Mouse (Mus musculus) brain, embryonic 18.5 days (tissue): ENCODE data around the gene Osbpl6.

Experiments used
- DNase-seq: peaks from one replicate; pipeline ENCODE4 v3.0.0-alpha.2; 2012; ENCODE audit warnings: low read depth, low spot score

The Osbpl6 gene

GRCm38 (mm10) chr2:76498891-76499290 lies 92.6 kb downstream of the Osbpl6 start:
- DNase-seq: no peak

DNA sequence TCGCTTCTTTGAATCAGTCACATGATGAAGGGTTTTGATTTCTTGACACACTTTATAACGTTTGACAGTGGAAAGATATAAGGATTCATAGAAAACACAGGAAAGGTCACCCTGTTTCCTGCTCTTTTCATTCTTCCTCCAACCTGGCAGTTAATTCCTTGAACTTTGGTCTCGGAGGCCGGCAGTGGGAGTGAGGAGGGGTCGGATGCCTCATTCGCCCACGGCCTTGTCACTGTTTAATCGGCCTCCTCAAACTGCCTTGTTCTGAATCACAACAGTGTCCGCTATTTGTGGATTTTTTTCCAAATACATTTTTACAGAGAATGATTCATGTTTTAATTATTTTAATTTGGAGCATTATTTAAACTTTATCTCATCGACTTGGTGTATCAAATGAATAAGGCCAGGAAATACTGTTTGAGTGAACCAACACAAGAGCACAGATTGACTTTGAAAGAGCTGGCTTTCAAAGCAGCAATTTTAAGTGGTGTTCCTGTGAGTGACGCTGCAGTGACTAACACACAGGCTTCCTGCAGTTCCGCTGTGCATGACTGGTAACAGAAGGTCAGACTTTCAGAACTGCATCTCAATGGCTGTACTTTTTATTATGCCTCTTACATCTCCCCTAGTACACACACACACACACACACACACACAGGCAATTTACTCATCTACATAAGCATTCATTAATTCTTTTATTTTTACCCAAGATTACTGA lies 98.0 kb downstream of the Osbpl6 start:
- DNase-seq: no peak

DNA sequence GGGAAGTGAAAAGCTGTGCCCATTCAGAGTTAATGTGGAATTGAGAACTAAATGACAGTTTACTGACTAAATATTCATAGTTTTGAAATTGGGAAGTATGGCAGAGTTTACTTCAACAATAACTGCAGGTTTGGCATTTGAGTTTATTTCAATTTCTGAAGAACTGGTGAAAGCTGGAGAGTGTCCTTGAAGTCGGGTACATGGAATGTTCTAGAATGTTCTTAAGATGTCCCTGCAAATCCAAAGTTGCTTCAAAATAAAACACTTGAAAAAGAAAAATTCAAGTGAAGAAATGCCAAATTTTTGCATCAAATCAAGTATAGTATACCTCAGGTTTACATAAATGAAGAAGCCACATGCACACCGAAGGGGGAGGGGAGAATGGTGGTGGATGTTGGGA lies 98.7 kb downstream of the Osbpl6 start:
- DNase-seq: no peak

GRCm38 (mm10) chr2:76511281-76511721 lies 105.0 kb downstream of the Osbpl6 start:
- DNase-seq: no peak

DNA sequence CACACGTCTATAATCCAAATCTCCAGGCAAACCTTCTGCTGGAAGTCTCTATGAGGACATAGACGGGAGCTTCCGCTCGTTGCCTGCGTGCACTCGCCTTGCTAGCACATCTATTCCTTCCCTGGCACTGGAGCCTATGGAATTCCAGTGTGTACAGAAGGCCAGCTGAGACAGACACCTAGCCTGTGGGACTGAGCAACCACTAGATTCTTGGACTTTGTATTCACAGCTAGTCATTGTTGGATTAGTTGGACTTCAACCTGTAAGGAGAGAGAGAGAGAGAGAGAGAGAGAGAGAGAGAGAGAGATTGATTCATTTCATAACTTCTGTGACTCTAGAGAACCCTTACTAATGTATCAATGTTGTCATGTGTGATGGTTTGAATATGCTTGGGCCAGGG lies 105.8 kb downstream of the Osbpl6 start:
- DNase-seq: no peak

- no peak for DNase-seq
These were observed 106.6 kb downstream of the Osbpl6 start for GRCm38 (mm10) chr2:76512888-76513287.

- no peak for DNase-seq
These were observed 107.0 kb downstream of the Osbpl6 start for GRCm38 (mm10) chr2:76513296-76513695.

- DNase-seq: no peak
These were observed 111.2 kb downstream of the Osbpl6 start for GRCm38 (mm10) chr2:76517471-76517870.

DNA sequence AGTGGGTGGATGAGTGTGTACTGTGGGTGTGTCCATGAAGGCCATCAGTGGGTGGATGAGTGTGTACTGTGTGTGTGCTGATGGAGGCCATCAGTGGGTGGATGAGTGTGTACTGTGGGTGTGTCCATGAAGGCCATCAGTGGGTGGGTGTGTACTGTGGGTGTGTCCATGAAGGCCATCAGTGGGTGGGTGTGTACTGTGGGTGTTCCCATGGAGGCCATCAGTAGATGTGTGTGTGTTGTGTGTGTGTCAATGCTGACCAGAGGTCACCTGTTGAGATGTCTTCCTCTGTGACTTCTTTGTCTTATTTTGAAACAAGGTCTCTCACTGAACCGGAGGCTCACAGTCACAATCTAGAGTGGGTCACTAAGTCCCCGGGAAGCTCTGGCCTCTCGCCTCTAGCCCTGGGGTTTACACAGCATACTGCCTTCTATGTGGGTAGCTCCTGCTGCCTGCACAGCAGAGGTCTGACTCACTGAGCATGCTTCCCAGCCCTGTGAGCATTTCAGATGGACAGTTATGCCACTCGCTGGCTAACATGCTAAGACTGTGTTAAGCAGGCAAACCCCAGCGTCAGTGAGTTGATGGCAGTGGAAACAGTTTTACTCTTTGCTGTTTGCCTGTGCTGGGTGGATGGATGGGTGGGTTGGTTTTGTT lies 112.2 kb downstream of the Osbpl6 start:
- no peak for DNase-seq

- no peak for DNase-seq
These were observed 115.3 kb downstream of the Osbpl6 start for GRCm38 (mm10) chr2:76521585-76521984.

- no peak for DNase-seq
These were observed 118.1 kb downstream of the Osbpl6 start for GRCm38 (mm10) chr2:76524451-76524850.

- DNase-seq: no peak
These were observed 119.3 kb downstream of the Osbpl6 start for GRCm38 (mm10) chr2:76525645-76526044.

GRCm38 (mm10) chr2:76532490-76533126 lies 126.3 kb downstream of the Osbpl6 start:
- no peak for DNase-seq

GRCm38 (mm10) chr2:76534932-76535331 lies 128.6 kb downstream of the Osbpl6 start:
- no peak for DNase-seq

- DNase-seq: no peak
These were observed 135.6 kb downstream of the Osbpl6 start for GRCm38 (mm10) chr2:76541900-76542299.

GRCm38 (mm10) chr2:76542921-76543320 lies 136.6 kb downstream of the Osbpl6 start:
- no peak for DNase-seq

GRCm38 (mm10) chr2:76545539-76545938 lies 139.2 kb downstream of the Osbpl6 start:
- no peak for DNase-seq

DNA sequence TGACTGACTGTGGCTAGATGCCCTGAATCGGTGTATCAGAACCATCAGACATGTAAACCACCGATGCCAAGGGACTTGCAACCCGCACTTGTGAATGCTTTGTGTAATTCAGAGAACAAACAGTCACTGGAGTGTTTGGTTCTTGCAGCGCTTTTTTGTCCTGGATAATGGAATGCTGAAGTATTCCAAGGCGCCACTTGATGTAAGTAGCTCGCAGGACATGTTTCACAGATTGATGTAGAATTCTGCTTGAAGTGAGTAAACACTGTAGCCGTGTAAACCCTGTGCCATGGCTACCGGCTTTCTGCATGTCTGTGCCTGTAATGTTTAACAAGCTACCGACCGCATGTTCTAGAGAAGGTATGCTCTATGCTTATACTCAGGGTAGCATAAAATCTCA lies 141.9 kb downstream of the Osbpl6 start:
- no peak for DNase-seq

DNA sequence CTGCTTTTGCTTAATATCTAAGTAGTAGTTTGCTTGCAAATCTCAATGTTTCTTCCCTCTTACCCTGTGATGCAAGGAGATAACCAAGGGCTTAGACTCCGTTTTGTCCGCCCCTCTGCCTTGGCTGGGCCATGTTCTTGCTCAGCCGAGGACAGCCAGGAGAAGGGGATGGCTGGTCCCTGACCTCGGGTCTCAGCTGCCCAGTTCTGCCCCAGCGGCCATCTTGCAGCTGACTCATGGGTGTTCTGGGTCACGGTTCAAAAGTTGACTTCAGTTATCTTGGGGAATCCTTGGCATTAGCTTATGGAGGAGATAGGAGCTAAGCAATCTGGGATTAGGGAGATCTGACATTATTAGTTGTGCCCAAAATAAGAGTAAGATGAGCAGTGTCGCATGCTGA lies 142.5 kb downstream of the Osbpl6 start:
- DNase-seq: no peak

- no peak for DNase-seq
These were observed 143.0 kb downstream of the Osbpl6 start for GRCm38 (mm10) chr2:76549316-76549715.

DNA sequence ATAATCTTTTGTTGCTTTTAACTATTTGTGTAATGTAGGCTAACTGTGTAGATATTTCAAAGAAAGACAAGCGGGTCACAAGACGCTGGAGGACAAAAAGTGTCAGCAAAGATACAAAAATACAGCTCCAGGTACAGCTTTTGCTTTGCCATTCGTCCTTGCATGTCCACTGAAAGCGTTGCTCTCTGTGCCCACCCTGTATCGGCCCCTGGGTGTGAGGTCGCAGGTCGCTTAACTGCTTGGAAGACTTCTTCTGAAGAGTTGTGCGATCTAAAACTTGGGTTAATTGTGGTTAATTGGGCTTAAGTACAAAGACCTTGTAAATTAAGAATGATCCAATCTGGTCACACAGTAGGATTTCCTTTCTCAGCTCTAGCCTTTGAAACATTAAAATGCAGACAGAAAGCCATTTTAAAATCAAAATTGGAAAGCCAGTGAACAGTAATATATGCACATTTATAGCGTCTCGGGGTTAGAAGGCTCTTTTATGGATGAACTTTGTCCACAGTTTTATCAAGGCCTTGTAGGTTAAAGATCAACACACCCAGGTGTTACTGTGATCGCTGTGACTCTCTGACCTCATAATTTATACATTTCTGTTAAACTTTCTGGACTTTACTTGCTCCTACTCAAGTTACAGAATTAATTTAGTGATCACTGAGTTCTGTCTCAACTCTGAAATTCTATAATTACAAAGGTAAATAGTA lies 149.7 kb downstream of the Osbpl6 start:
- DNase-seq: no peak

DNA sequence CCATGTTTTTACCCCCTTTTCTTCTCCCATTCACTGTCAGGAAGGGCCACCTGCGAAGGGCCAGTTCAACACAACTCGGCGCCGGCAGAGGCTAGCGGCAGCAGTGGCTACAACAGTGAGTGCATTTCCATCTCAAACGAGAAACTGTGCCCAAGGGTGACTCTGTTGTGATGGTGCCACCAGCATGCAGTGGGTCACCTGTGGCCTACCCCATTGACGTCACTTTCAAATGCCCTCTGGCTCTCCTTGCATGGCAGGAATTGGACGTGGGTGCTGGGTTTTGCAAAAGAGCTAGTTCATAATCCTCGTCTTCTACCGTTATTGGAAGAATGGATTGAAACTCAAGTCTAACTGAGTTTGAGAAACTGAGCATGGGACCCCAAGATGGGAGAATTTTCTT lies 153.8 kb downstream of the Osbpl6 start:
- no peak for DNase-seq
